Mouse (Mus musculus): ENCODE results near the gene Cd6. TPM values are rescaled to one million over a fixed set of nuclear protein-coding genes. Genes with fewer than 3 reads are reported as not detected.
A peak's percentile ranks its signal among the peaks of the same experiment; 100 is the strongest.

Cd6 gene
- polyA plus RNA-seq, 1 experiment from 2014 or later, result not detected

DNA sequence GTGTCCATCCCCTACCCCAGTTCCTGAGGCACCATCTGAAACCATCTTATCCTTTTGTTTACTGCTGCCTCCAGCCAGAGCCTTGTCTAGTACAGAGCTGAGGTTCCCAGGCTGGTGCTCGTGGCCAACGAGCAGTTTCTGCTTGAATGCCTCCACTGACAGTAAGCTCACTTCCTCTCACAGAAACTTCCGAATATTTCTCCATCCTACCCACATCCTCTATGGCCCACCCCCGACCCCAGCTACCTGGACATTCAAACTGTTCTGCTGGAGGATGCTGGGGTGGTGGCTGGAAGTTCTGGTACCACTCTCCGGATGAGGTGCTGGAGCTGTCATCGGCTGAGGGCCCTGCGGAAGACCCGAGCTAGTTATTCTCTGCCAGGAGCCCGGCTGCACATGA is 39.5 kb downstream of the Cd6 start:
- Histone ChIP-seq H3K4me3 (ENCODE audit: low read depth, low read length) (no peak overlapping the region), H3K9ac (replicated peaks; ENCODE audit: low read length) (no peak overlapping the region), H3K4me1 (ENCODE audit: control insufficient read depth, insufficient read depth, low read length) (no peaks in the 10 kb centered on the region), H3K27me3 (ENCODE audit: control insufficient read depth, insufficient read depth, low read length) (no peaks in the 10 kb centered on the region), H3K9me3 (replicated peaks; ENCODE audit: control insufficient read depth, low read length) (no peaks in the 10 kb centered on the region), H3K4me2 (ENCODE audit: low read depth, low read length) (no peak overlapping the region), H3K27ac (replicated peaks; ENCODE audit: low read depth, low read length) (no peak overlapping the region), H3K36me3 (replicated peaks; ENCODE audit: control insufficient read depth, insufficient read depth, low read depth, low read length) (no peaks in the 10 kb centered on the region)
- DNase-seq (ENCODE audit: low spot score) (no peak), ATAC-seq (replicated peaks; ENCODE audit: insufficient number of reproducible peaks, low FRiP score, low TSS enrichment, low read depth) (no peak)
- WGBS, result 75% methylated on average over 9 of the region's 9 CpGs

DNA sequence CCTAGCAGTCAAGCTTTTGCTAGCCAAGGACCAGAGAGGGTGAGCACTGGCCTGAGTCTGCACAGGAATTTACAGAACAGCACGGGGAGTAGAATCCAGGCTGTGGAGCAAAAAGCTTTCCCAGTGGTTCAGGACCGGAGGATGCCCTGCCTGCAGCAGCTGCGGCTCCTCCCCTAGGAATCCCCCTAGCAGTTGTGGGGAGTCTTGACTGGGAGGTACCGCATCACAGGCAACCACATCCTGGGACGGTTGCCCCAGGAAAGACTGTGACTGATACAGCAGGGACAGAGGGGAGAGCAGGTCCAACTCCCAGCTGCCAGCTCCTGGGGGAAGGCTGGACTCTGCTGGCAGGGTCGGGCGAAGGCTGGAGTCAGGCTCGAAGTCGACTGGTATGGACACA is 41.6 kb downstream of the Cd6 start:
- H3K4me1 ChIP-seq (ENCODE audit: control insufficient read depth, insufficient read depth, low read length), result no peaks in the 10 kb centered on the region
- H3K27me3 ChIP-seq (ENCODE audit: control insufficient read depth, insufficient read depth, low read length), result no peaks in the 10 kb centered on the region
- 71% methylated on average over 9 of the region's 9 CpGs for WGBS
- H3K9ac ChIP-seq (replicated peaks; ENCODE audit: low read length), result no peak overlapping the region
- H3K4me3 ChIP-seq (ENCODE audit: low read depth, low read length), result no peak overlapping the region
- H3K27ac ChIP-seq (replicated peaks; ENCODE audit: low read depth, low read length), result no peak overlapping the region
- H3K4me2 ChIP-seq (ENCODE audit: low read depth, low read length), result no peak overlapping the region
- DNase-seq (ENCODE audit: low spot score) (no peak), ATAC-seq (replicated peaks; ENCODE audit: insufficient number of reproducible peaks, low FRiP score, low TSS enrichment, low read depth) (no peak)
- no peaks in the 10 kb centered on the region for H3K36me3 ChIP-seq (replicated peaks; ENCODE audit: control insufficient read depth, insufficient read depth, low read depth, low read length)
- H3K9me3 ChIP-seq (replicated peaks; ENCODE audit: control insufficient read depth, low read length), result no peaks in the 10 kb centered on the region

DNA sequence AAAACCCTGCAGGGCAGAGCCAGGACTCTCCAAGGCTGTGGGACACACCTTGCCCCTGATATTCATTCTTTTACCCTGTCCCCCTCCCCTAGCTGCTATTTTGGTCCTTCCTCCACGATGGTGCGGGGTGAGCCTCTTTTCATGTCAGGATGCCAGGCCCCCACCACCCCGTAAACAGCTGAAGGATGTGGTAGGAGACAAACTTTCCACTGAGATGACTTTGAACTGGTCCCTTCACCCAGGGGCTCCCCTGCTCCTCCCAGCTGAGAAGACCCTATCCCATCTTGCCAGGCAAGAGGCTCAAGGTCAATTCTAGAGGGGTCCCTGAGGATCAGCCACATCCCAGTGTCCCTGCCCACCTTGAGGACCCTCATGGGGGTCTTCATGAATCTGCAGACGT is 42.5 kb downstream of the Cd6 start:
- Histone ChIP-seq H3K27ac (replicated peaks; ENCODE audit: low read depth, low read length) (no peak overlapping the region), H3K9ac (replicated peaks; ENCODE audit: low read length) (no peak overlapping the region), H3K4me3 (ENCODE audit: low read depth, low read length) (no peak overlapping the region), H3K4me2 (ENCODE audit: low read depth, low read length) (no peak overlapping the region), H3K27me3 (ENCODE audit: control insufficient read depth, insufficient read depth, low read length) (no peaks in the 10 kb centered on the region), H3K9me3 (replicated peaks; ENCODE audit: control insufficient read depth, low read length) (no peaks in the 10 kb centered on the region), H3K36me3 (replicated peaks; ENCODE audit: control insufficient read depth, insufficient read depth, low read depth, low read length) (no peaks in the 10 kb centered on the region), H3K4me1 (ENCODE audit: control insufficient read depth, insufficient read depth, low read length) (no peaks in the 10 kb centered on the region)
- DNase-seq (ENCODE audit: low spot score) (no peak), ATAC-seq (replicated peaks; ENCODE audit: insufficient number of reproducible peaks, low FRiP score, low TSS enrichment, low read depth) (no peak)
- WGBS, result 86% methylated on average over 4 of the region's 4 CpGs

DNA sequence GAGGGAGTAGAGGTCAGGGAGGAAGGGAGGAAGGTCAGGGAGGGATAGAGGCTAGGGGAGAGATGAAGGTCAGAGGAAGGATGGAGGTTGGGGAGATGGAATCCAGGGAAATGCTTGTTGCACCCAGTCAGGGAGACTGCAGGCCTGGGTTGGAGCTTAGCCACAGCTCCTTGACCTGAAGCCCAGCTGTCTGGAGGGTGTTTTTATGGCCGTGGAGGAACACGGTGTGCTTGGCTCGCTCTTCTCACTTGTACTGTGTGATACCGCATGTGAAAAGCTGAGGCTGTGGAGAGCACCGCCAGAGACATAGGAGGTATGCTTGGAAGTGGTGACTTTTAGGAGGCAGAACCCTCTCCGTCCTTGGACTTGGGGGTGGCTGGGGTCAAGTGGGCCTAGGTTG is 43.1 kb downstream of the Cd6 start:
- Histone ChIP-seq H3K36me3 (replicated peaks; ENCODE audit: control insufficient read depth, insufficient read depth, low read depth, low read length) (no peaks in the 10 kb centered on the region), H3K9me3 (replicated peaks; ENCODE audit: control insufficient read depth, low read length) (no peaks in the 10 kb centered on the region), H3K27ac (replicated peaks; ENCODE audit: low read depth, low read length) (no peak overlapping the region), H3K4me2 (ENCODE audit: low read depth, low read length) (no peak overlapping the region), H3K4me1 (ENCODE audit: control insufficient read depth, insufficient read depth, low read length) (no peaks in the 10 kb centered on the region), H3K4me3 (ENCODE audit: low read depth, low read length) (no peak overlapping the region), H3K27me3 (ENCODE audit: control insufficient read depth, insufficient read depth, low read length) (no peaks in the 10 kb centered on the region), H3K9ac (replicated peaks; ENCODE audit: low read length) (no peak overlapping the region)
- ATAC-seq (replicated peaks; ENCODE audit: insufficient number of reproducible peaks, low FRiP score, low TSS enrichment, low read depth) (no peak), DNase-seq (ENCODE audit: low spot score) (no peak)
- WGBS, result 96% methylated on average over 6 of the region's 6 CpGs

DNA sequence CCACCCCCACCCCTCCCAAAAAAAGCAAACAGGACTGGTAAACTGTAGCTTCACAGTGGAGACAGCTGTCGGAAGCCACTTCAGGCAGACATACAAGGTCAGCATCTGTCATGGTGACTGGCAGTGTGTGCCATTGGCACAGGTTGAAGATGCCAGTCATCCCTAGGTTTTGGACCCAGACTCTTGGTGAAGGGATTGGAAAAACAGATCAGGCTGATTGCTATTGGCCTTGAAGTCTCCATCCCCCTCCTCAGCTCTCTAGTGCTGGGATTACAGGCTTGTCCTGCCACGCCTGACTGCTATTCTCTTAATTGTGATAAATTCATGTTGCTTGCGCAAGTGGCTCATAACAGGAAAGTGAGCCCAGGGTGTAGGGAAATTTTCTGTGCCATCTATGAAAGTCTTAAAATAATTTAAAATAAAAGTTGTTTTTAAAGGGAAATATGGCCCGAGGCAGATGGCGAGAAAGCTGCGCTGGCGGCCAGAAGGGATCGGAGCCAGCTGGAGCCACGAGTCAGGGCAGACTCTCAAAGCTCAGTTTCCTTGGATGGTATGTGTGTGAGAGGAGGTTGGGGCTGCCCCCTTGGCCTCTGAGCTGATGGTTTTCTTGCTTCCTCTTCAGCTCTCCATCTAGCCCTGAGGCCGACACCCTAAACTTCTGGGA is 44.9 kb downstream of the Cd6 start:
- 72% methylated on average over 10 of the region's 10 CpGs for WGBS
- Histone ChIP-seq H3K36me3 (replicated peaks; ENCODE audit: control insufficient read depth, insufficient read depth, low read depth, low read length) (no peaks in the 10 kb centered on the region), H3K9me3 (replicated peaks; ENCODE audit: control insufficient read depth, low read length) (no peaks in the 10 kb centered on the region), H3K9ac (replicated peaks; ENCODE audit: low read length) (no peak overlapping the region), H3K4me3 (ENCODE audit: low read depth, low read length) (no peak overlapping the region), H3K27me3 (ENCODE audit: control insufficient read depth, insufficient read depth, low read length) (no peaks in the 10 kb centered on the region), H3K27ac (replicated peaks; ENCODE audit: low read depth, low read length) (no peak overlapping the region), H3K4me1 (ENCODE audit: control insufficient read depth, insufficient read depth, low read length) (no peaks in the 10 kb centered on the region), H3K4me2 (ENCODE audit: low read depth, low read length) (no peak overlapping the region)
- no peak for ATAC-seq (replicated peaks; ENCODE audit: insufficient number of reproducible peaks, low FRiP score, low TSS enrichment, low read depth)
- no peak for DNase-seq (ENCODE audit: low spot score)

DNA sequence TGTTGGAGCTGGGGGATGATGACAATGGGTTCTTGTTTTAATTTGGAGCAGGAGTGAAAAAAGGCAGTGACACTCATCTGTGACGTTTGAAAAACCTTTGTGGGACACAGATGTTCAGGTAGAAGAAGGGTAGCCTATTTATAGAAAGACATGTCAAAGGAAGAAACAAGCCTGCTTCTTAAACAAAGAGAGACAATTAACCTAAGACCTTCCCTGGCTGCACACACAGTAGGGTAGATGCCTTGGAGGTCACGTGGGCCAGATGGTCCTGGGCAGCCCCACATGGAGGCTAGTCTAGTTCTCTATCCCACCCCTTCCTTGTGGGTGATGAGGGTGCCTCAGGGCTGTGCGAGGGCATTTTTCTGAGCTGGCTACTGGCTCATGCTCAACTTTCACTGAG is 45.8 kb downstream of the Cd6 start:
- no peaks in the 10 kb centered on the region for H3K27me3 ChIP-seq (ENCODE audit: control insufficient read depth, insufficient read depth, low read length)

DNA sequence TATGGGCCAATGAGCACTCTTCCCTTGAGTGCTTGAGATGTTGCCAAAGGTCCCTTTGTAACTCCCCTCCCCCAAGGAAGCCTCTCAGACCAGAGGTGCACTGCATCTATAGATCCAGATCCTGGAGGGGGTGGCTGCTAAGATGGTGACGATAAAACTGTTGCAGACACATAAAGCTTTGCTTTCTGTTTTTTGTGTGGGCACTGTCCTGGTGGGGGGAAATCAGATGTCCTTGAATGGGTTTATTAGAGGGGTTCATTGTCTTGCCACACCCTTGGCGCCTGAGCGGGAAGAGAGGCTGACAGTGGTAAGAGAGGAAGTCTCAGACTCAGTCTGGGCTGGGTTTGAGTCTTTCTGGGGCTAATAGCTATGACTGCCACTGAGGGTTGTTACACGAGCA is 46.7 kb downstream of the Cd6 start:
- H3K27me3 ChIP-seq (ENCODE audit: control insufficient read depth, insufficient read depth, low read length), result no peaks in the 10 kb centered on the region
- no peak overlapping the region for H3K4me3 ChIP-seq (ENCODE audit: low read depth, low read length)
- no peak overlapping the region for H3K27ac ChIP-seq (replicated peaks; ENCODE audit: low read depth, low read length)
- DNase-seq (ENCODE audit: low spot score) (no peak), ATAC-seq (replicated peaks; ENCODE audit: insufficient number of reproducible peaks, low FRiP score, low TSS enrichment, low read depth) (no peak)
- WGBS, result 83% methylated on average over 4 of the region's 4 CpGs
- H3K4me1 ChIP-seq (ENCODE audit: control insufficient read depth, insufficient read depth, low read length), result no peaks in the 10 kb centered on the region
- H3K36me3 ChIP-seq (replicated peaks; ENCODE audit: control insufficient read depth, insufficient read depth, low read depth, low read length), result no peaks in the 10 kb centered on the region
- no peaks in the 10 kb centered on the region for H3K9me3 ChIP-seq (replicated peaks; ENCODE audit: control insufficient read depth, low read length)
- H3K9ac ChIP-seq (replicated peaks; ENCODE audit: low read length), result no peak overlapping the region
- H3K4me2 ChIP-seq (ENCODE audit: low read depth, low read length), result no peak overlapping the region

More for the DNA sequence above, 45.8 kb downstream of the Cd6 start:
- Histone ChIP-seq H3K27ac (replicated peaks; ENCODE audit: low read depth, low read length) (no peak overlapping the region), H3K4me1 (ENCODE audit: control insufficient read depth, insufficient read depth, low read length) (no peaks in the 10 kb centered on the region), H3K4me2 (ENCODE audit: low read depth, low read length) (no peak overlapping the region), H3K4me3 (ENCODE audit: low read depth, low read length) (no peak overlapping the region), H3K9ac (replicated peaks; ENCODE audit: low read length) (no peak overlapping the region), H3K9me3 (replicated peaks; ENCODE audit: control insufficient read depth, low read length) (no peaks in the 10 kb centered on the region), H3K36me3 (replicated peaks; ENCODE audit: control insufficient read depth, insufficient read depth, low read depth, low read length) (no peaks in the 10 kb centered on the region)
- WGBS, result 27% methylated on average over 3 of the region's 3 CpGs
- ATAC-seq (replicated peaks; ENCODE audit: insufficient number of reproducible peaks, low FRiP score, low TSS enrichment, low read depth), result 0 out of 2 replicates have a peak, but pooled peaks have one; percentile 70
- DNase-seq (ENCODE audit: low spot score), result no peak

DNA sequence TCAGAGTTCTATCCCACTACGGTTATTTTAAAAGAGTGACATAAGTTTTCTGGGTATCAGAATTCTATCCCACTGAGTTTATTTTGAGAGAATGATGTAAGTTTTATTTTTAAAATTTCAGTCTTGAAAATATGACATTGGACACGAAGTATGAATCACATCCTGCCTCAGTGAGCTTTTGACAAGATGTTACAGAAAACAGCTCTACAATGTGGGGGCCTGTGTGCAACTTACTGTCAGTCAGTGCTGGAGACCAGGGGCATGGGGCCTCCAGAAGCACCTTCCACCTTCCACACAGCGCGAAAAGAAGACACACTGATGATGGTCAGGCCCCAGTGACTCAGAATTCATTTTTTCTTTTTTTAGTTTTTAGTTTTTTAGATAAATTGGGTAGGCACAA is 48.2 kb downstream of the Cd6 start:
- Histone ChIP-seq H3K4me1 (ENCODE audit: control insufficient read depth, insufficient read depth, low read length) (no peaks in the 10 kb centered on the region), H3K9ac (replicated peaks; ENCODE audit: low read length) (no peak overlapping the region), H3K27ac (replicated peaks; ENCODE audit: low read depth, low read length) (no peak overlapping the region), H3K4me2 (ENCODE audit: low read depth, low read length) (no peak overlapping the region), H3K36me3 (replicated peaks; ENCODE audit: control insufficient read depth, insufficient read depth, low read depth, low read length) (no peaks in the 10 kb centered on the region), H3K9me3 (replicated peaks; ENCODE audit: control insufficient read depth, low read length) (no peaks in the 10 kb centered on the region), H3K4me3 (ENCODE audit: low read depth, low read length) (no peak overlapping the region), H3K27me3 (ENCODE audit: control insufficient read depth, insufficient read depth, low read length) (no peaks in the 10 kb centered on the region)
- ATAC-seq (replicated peaks; ENCODE audit: insufficient number of reproducible peaks, low FRiP score, low TSS enrichment, low read depth) (no peak), DNase-seq (ENCODE audit: low spot score) (no peak)
- 82% methylated on average over 4 of the region's 4 CpGs for WGBS

All from embryonic facial prominence, embryonic 11.5 days (tissue).